Mouse (Mus musculus) kidney, adult 2 months (tissue): ENCODE measurements around the gene Lhfp.

Source experiments
- CTCF ChIP-seq: fragments of 200-500 bp; conservative IDR thresholded peaks from 2 replicates; pipeline ENCODE4 v1.5.1; 2011; ENCODE audit warnings: low read depth, mild to moderate bottlenecking, control low read depth, low read length, moderate library complexity, mixed read lengths; ENCODE audit not compliant: insufficient read depth, insufficient read length
- POLR2A ChIP-seq: fragments of 200-500 bp; IDR thresholded peaks from one replicate; pipeline ENCODE4 v1.6.1; 2011; ENCODE audit warnings: low read depth, low read length, control low read depth

- no peak for TF ChIP-seq CTCF
- TF ChIP-seq POLR2A: no peak
These were observed 260.5 kb downstream of the Lhfp start for GRCm38 (mm10) chr3:53301866-53302265.
